Mouse (Mus musculus) forebrain, embryonic 14.5 days (tissue): ENCODE measurements around the gene Gucy2g. TPM values are rescaled to one million over a fixed set of nuclear protein-coding genes. Genes with fewer than 3 reads are reported as not detected.

ENCODE experiments used
- ATAC-seq: fragments of 200-750 bp; cut with Nextera tagmentation; 2 replicates; pipeline ENCODE4 v1.8.0; 2017; ENCODE audit warnings: mild to moderate bottlenecking, moderate library complexity
- DNase-seq: peaks from one replicate; pipeline ENCODE4 v3.0.0-alpha.2; 2015; ENCODE audit warnings: low spot score
- H3K27ac ChIP-seq: fragments of 300-500 bp; sonication (generic); 2 replicates; pipeline ENCODE4 v1.5.1; 2014; ENCODE audit warnings: low read depth, mild to moderate bottlenecking, control low read depth, low read length, moderate library complexity
- H3K27me3 ChIP-seq: fragments of 300-500 bp; sonication (generic); replicated peaks from 2 replicates; pipeline ENCODE4 v1.6.1; 2014; ENCODE audit warnings: low read length, control low read depth, mixed read lengths; ENCODE audit not compliant: control insufficient read depth, insufficient read depth
- H3K36me3 ChIP-seq: fragments of 300-500 bp; sonication (generic); 2 replicates; pipeline ENCODE4 v1.6.1; 2014; ENCODE audit warnings: low read length, control low read depth; ENCODE audit not compliant: control insufficient read depth, insufficient read depth
- H3K4me1 ChIP-seq: fragments of 300-500 bp; sonication (generic); 2 replicates; pipeline ENCODE4 v1.6.1; 2014; ENCODE audit warnings: antibody characterized with exemption, low read length, control low read depth; ENCODE audit not compliant: control insufficient read depth, insufficient read depth
- H3K4me2 ChIP-seq: fragments of 300-500 bp; sonication (generic); 2 replicates; pipeline ENCODE4 v1.6.1; 2014; ENCODE audit warnings: mild to moderate bottlenecking, control low read depth, low read length
- H3K4me3 ChIP-seq: fragments of 300-500 bp; sonication (generic); 2 replicates; pipeline ENCODE4 v1.5.1; 2014; ENCODE audit warnings: low read depth, low read length, control low read depth
- H3K9ac ChIP-seq: fragments of 300-500 bp; sonication (generic); 2 replicates; pipeline ENCODE4 v1.6.1; 2014; ENCODE audit warnings: mild to moderate bottlenecking, low read length, control low read depth, moderate library complexity
- H3K9me3 ChIP-seq: fragments of 300-500 bp; sonication (generic); replicated peaks from 2 replicates; pipeline ENCODE4 v1.6.1; 2016; ENCODE audit warnings: low read length, control low read depth, mixed read lengths; ENCODE audit not compliant: control insufficient read depth
- WGBS: fragments of 180-500 bp; shearing (Covaris S2); extraction: QIAGEN DNeasy Blood & Tissue Kit; methylation state at CpG from one replicate; pipeline ENCODE4 v1.1.7; 2014; 5-methylcytosine and 5-hydroxymethylcytosine counted together
- polyA plus RNA-seq: library from polyadenylated mRNA; unstranded; fragments of >200 nt; fragmentation: Nextera tagmentation; extraction: Ambion mirVana; gene quantifications from 2 replicates; pipeline ENCODE4 v1.2.1, GENCODE M21; 2014

The Gucy2g gene
- 0.04 TPM in 1 of 2 replicates, not detected in the other for polyA plus RNA-seq

DNA sequence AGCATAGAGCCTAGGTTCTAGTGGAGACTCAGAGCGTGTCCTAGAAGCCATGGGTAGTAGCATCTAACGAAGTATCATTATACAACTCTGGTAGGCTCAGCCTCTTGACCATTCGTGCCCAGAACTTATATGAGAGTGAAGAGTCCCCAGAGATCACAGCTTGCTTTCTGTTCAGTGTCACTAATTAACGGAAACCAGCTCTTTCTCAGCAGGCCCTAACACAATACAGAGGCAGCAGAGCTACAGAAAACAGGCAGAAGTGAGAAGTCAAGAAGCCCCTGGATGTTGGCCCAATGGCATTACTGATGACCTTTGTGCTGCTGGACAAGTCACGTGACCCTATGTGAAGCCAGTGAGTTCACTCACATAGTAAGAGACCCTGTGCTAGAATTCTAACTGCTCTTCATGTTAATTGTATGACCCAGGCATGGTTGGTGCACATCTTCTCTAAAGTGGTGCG lies at the start of gene Gucy2g:
Gene Gucy2g, minus strand, starts transcription at position 51 of the 460 bp plus-strand sequence.
- Histone ChIP-seq H3K36me3 (no peaks in the 10 kb centered on the region), H3K27ac (no peak within 1 kb of the TSS), H3K4me3 (no peak within 1 kb of the TSS), H3K9me3 (no peaks in the 10 kb centered on the region), H3K4me2 (no peak within 1 kb of the TSS), H3K4me1 (no peaks in the 10 kb centered on the region), H3K27me3 (no peaks in the 10 kb centered on the region), H3K9ac (no peak within 1 kb of the TSS)
- WGBS: 72% methylated on average over 6 of the region's 6 CpGs
- ATAC-seq: no peak
- DNase-seq: no peak

DNA sequence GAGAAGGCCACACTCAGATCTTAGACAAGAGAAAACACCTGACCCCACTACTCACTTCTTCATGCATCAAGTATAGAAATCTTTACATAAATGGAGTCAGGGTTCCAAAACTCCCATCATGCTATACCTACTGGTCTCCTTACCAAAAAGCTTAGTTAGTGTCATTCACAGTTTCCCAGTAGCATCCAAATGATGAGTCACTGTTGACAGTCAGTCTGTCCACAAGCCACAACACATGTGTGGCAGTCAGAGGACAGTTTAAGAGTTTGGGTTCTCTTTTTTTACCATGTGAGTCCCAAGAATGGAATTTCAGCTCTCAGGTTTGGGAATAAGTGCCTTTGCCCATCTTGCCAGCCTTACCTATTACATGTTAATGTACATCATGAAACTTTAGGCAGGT lies 47.9 kb upstream of the Gucy2g start:
- H3K4me3 ChIP-seq: no peak overlapping the region
- no peaks in the 10 kb centered on the region for H3K9me3 ChIP-seq
- DNase-seq: no peak

DNA sequence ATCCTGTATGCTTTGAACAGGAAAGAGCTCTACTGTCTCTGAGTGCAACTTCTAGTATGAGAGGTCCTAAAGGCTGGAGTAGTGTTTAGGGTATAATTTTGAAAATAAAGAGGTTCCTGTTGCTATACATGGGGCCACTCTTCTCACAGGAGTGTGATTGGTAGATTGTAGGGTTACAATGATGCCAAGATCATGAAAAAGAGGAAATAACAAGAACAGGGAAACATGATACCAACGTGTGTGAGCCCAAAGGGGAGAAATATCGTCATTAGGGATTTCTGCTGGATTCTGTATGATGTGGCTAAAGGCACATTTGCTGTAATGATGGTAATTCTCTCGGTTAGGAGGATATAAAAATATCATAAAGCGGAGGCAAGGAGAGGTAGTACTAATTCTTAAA lies 45.0 kb upstream of the Gucy2g start:
- H3K27me3 ChIP-seq: no peaks in the 10 kb centered on the region
- H3K9ac ChIP-seq: no peak overlapping the region
- no peaks in the 10 kb centered on the region for H3K4me1 ChIP-seq
- H3K36me3 ChIP-seq: no peaks in the 10 kb centered on the region; the same call in 1 of the 2 replicates
- no peaks in the 10 kb centered on the region for H3K9me3 ChIP-seq
- ATAC-seq (no peak), DNase-seq (no peak)
- 90% methylated on average over 4 of the region's 4 CpGs for whole genome bisulfite sequencing
- no peak overlapping the region for H3K4me3 ChIP-seq
- H3K4me2 ChIP-seq: no peak overlapping the region
- no peak overlapping the region for H3K27ac ChIP-seq

More for the DNA sequence above, 47.9 kb upstream of the Gucy2g start:
- Histone ChIP-seq H3K4me2 (no peak overlapping the region), H3K27ac (no peak overlapping the region), H3K27me3 (no peaks in the 10 kb centered on the region), H3K9ac (no peak overlapping the region), H3K4me1 (no peaks in the 10 kb centered on the region), H3K36me3 (no peaks in the 10 kb centered on the region; the same call in 1 of the 2 replicates)
- no peak for ATAC-seq

DNA sequence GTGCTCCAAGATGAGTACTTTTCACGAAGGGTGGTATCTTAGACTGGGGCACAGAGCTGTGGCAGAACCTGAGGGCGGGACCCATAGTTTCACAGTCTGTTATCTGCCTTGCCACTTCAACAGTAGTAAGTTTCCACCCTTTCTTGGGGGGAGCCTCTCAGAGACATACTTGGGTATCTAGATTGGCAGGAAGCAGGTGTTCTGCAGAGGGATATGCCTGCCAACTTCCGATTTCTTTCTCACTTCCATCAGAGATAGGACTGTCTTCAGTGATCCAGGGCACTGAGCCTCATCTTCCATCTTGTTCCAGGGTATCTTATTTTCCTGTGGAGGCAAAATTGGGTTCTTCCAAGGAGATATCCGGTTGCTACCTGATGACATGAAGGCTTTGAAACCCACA lies 43.1 kb upstream of the Gucy2g start:
- DNase-seq (no peak), ATAC-seq (no peak)
- Histone ChIP-seq H3K27me3 (no peaks in the 10 kb centered on the region), H3K9ac (no peak overlapping the region), H3K4me2 (no peak overlapping the region), H3K27ac (no peak overlapping the region), H3K9me3 (no peaks in the 10 kb centered on the region), H3K36me3 (no peaks in the 10 kb centered on the region), H3K4me1 (no peaks in the 10 kb centered on the region), H3K4me3 (no peak overlapping the region)
- 93% methylated on average over 4 of the region's 4 CpGs for WGBS

DNA sequence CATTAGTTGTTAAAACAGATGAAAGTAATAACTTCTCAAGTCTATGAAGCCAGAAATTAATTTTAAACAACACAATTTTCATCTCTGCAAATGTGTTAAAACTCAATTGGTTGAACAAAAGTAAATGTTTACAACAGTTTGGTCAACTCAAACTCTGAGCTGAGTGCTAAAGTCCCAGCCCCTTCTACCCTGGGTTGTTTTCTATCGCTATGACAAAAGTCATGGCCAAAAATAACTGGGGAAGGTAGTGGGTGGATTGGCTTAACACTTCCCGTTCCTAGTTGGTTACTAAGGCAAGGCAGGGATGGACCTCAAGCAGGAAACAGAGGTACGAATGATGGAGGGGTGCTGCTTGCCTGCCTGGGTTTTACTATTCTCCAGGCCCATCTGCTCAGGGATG lies 35.7 kb upstream of the Gucy2g start:
- no peak overlapping the region for H3K9ac ChIP-seq
- no peak overlapping the region for H3K27ac ChIP-seq
- H3K27me3 ChIP-seq: no peaks in the 10 kb centered on the region
- no peaks in the 10 kb centered on the region for H3K4me1 ChIP-seq
- ATAC-seq (no peak), DNase-seq (no peak)
- H3K4me3 ChIP-seq: no peak overlapping the region
- H3K4me2 ChIP-seq: no peak overlapping the region
- no peaks in the 10 kb centered on the region for H3K36me3 ChIP-seq
- over 99% methylated on average over 3 of the region's 3 CpGs for WGBS
- H3K9me3 ChIP-seq: no peaks in the 10 kb centered on the region

DNA sequence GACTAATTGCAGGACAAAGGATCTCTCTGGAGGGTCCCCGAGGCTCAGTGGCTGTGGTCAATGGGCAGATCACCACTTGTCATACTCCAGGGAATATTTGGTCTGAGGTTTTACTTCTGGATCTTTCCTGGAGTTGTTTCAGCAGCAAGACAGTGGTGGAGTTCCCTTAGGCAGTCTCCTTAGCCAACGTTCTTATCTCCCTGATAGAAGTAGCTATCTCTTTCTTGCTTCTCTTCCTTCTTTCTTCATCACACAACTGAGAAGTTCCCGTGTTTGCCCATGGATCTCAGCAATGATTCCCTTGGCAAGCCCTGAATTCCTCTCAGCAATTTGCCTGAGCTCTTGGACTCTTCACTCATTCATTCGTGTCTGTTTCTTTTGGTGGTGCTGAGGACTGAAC lies 35.1 kb upstream of the Gucy2g start:
- Histone ChIP-seq H3K4me3 (no peak overlapping the region), H3K27me3 (no peaks in the 10 kb centered on the region), H3K9ac (no peak overlapping the region), H3K4me1 (no peaks in the 10 kb centered on the region), H3K27ac (no peak overlapping the region), H3K36me3 (no peaks in the 10 kb centered on the region), H3K4me2 (no peak overlapping the region), H3K9me3 (no peaks in the 10 kb centered on the region)
- ATAC-seq (no peak), DNase-seq (no peak)
- WGBS: 70% methylated on average over 4 of the region's 4 CpGs

DNA sequence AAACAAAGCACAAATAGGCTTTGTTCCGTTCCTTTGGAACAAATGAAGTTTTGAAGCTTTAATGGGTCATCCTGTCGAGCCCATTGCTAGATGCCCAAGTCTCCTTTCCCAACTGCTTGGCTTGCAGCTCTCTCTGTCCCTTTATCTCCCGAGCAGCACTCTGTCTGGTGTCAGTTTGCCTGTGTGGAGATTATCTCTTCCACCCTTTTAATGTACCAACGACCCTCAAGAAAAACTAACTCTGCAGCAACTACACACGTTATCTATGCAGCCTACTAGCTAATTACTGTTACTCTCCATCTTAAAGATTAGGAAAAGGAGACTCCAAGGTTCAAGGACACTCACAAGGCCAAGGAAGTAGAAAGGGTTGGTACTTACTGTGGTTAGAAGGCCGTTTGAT lies 32.3 kb upstream of the Gucy2g start:
- Histone ChIP-seq H3K4me3 (no peak overlapping the region), H3K9me3 (no peaks in the 10 kb centered on the region), H3K4me2 (no peak overlapping the region), H3K27me3 (no peaks in the 10 kb centered on the region), H3K4me1 (no peaks in the 10 kb centered on the region), H3K9ac (no peak overlapping the region), H3K27ac (no peak overlapping the region), H3K36me3 (no peaks in the 10 kb centered on the region)
- DNase-seq: no peak
- 88% methylated on average over 6 of the region's 6 CpGs for WGBS
- ATAC-seq: no peak

DNA sequence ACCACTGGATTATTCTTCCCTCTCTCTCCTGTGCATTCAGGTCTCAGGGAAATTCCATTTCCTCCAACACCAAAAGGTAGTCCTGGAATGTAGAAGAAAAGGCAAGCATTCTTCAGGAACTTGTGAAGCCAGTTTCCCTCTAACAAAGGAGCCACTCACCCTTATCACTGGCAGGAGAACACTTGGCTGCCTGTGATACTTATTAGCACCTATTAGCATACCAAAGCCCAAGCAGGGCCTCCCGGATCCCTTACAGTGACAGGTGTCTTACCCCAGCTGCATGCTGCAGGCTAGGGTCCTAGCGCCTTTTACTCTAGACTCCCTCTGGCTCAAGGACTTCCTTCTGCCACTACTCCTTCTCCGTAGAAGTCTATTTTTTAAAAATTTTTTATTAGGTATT lies 30.4 kb upstream of the Gucy2g start:
- ATAC-seq (no peak), DNase-seq (peak; percentile 41)

DNA sequence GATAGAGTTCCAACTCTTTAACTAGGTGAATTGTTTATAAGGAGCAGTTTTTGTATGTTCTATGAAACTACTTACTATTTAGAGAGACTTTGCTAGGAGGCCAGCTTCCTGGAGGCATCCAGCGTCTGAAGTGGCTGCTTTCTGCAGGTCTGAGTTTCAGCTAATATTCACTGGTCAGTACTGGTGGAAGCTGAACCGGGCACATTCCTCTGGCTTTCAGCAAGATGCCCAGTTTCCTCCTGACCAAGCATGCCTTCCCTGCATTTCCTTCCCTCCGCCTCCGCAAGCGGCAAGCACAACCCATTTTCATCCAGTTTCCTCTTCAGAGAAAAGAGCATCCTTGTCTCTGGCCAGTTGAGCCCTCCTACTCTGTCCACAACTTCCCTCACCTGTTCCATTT lies 28.0 kb upstream of the Gucy2g start:
- ATAC-seq (no peak), DNase-seq (no peak)
- Histone ChIP-seq H3K4me1 (no peaks in the 10 kb centered on the region), H3K36me3 (no peaks in the 10 kb centered on the region), H3K4me3 (no peak overlapping the region), H3K4me2 (no peak overlapping the region), H3K9ac (no peak overlapping the region), H3K27me3 (no peaks in the 10 kb centered on the region), H3K9me3 (no peaks in the 10 kb centered on the region), H3K27ac (no peak overlapping the region)
- WGBS: 91% methylated on average over 5 of the region's 5 CpGs

More for the DNA sequence above, 30.4 kb upstream of the Gucy2g start:
- no peak overlapping the region for H3K4me2 ChIP-seq
- H3K4me1 ChIP-seq: no peaks in the 10 kb centered on the region
- no peak overlapping the region for H3K9ac ChIP-seq
- H3K27me3 ChIP-seq: no peaks in the 10 kb centered on the region
- no peak overlapping the region for H3K4me3 ChIP-seq
- H3K9me3 ChIP-seq: no peaks in the 10 kb centered on the region
- 12% methylated on average over 3 of the region's 3 CpGs for WGBS
- H3K36me3 ChIP-seq: no peaks in the 10 kb centered on the region
- H3K27ac ChIP-seq: no peak overlapping the region
